Mouse (Mus musculus): ENCODE data around the gene Masp2. TPM values are rescaled to one million over a fixed set of nuclear protein-coding genes. Genes with fewer than 3 reads are reported as not detected.

Masp2 gene
- polyA plus RNA-seq, 1 experiment from 2014 or later, result not detected

DNA sequence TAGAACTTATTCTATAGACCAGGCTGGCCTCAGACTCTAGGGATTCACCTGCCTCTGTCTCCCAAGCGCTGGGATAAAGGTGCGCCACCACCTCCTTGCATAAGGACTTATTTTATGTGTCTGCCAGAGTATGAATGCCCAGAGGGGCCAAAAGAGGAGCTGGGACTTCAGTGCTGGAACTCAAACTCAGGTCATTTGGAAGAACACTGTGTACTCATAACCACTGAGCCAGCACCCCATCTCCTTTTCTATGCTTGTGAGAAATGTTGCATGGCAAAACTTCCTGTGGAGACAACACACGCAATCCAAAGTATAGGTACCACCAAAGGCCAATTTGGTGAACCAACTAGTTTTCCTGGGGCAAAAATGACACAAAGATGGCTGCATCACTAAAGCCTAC lies 5.6 kb upstream of the Masp2 start:
- Histone ChIP-seq H3K4me3 (ENCODE audit: low read depth, low read length) (no peak overlapping the region), H3K4me2 (replicated peaks; ENCODE audit: low read depth, low read length) (no peak overlapping the region), H3K9ac (replicated peaks; ENCODE audit: low read depth) (no peak overlapping the region), H3K27me3 (replicated peaks; ENCODE audit: insufficient read depth, low read length) (no peaks in the 10 kb centered on the region), H3K27ac (ENCODE audit: low read length) (no peak overlapping the region), H3K9me3 (ENCODE audit: low read length) (no peaks in the 10 kb centered on the region), H3K36me3 (ENCODE audit: insufficient read depth, low read length) (peaks cover 5% of the 10 kb centered on the region; the same call in 1 of the 2 replicates), H3K4me1 (ENCODE audit: insufficient read depth, low read depth, low read length) (peaks cover 3% of the 10 kb centered on the region; the same call in 1 of the 2 replicates)
- DNase-seq (ENCODE audit: low spot score) (no peak), ATAC-seq (no peak)
- WGBS, result 97% methylated on average over 3 of the region's 3 CpGs
- TF ChIP-seq CTCF (IDR thresholded peaks at IDR 0.05), result no peak
- no peak for TF ChIP-seq EP300 (IDR thresholded peaks at IDR 0.05)

GRCm38 (mm10) chr4:148598826-148599225 lies 3.5 kb upstream of the Masp2 start:
- Histone ChIP-seq H3K27ac (ENCODE audit: low read length) (no peak overlapping the region), H3K36me3 (ENCODE audit: insufficient read depth, low read length) (peaks cover 5% of the 10 kb centered on the region; the same call in 1 of the 2 replicates), H3K4me3 (ENCODE audit: low read depth, low read length) (no peak overlapping the region), H3K4me2 (replicated peaks; ENCODE audit: low read depth, low read length) (no peak overlapping the region), H3K4me1 (ENCODE audit: insufficient read depth, low read depth, low read length) (no peaks in the 10 kb centered on the region), H3K9me3 (ENCODE audit: low read length) (no peaks in the 10 kb centered on the region), H3K27me3 (replicated peaks; ENCODE audit: insufficient read depth, low read length) (no peaks in the 10 kb centered on the region), H3K9ac (replicated peaks; ENCODE audit: low read depth) (no peak overlapping the region)
- TF ChIP-seq EP300 (IDR thresholded peaks at IDR 0.05), result no peak
- no peak for TF ChIP-seq CTCF (IDR thresholded peaks at IDR 0.05)
- DNase-seq (ENCODE audit: low spot score), result no peak
- ATAC-seq, result no peak
- WGBS, result 94% methylated on average over 12 of the region's 12 CpGs

DNA sequence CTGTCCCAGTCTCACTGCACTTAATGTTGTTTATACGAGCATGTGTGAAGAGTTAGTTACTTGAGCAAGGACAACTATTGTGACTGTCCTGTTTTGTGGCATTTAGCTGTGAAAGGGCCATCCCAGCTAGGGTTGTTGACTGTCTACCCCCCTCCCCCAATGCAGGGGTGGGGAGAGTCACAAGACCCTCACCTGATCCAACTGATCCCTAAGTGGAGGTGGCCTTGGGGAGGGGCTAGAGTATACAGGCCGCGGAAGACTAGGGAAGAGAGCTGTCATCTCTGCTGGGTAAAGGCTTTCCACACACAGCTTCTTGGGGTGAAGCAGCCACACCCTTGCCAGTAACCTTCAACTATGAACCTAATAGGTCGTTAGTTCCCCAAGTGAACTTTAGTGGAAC lies 2.0 kb upstream of the Masp2 start:
- Histone ChIP-seq H3K9me3 (ENCODE audit: low read length) (no peaks in the 10 kb centered on the region), H3K27ac (ENCODE audit: low read length) (no peak overlapping the region), H3K4me3 (ENCODE audit: low read depth, low read length) (no peak overlapping the region), H3K4me2 (replicated peaks; ENCODE audit: low read depth, low read length) (no peak overlapping the region), H3K36me3 (ENCODE audit: insufficient read depth, low read length) (no peaks in the 10 kb centered on the region; the same call in 1 of the 2 replicates), H3K4me1 (ENCODE audit: insufficient read depth, low read depth, low read length) (no peaks in the 10 kb centered on the region), H3K27me3 (replicated peaks; ENCODE audit: insufficient read depth, low read length) (no peaks in the 10 kb centered on the region), H3K9ac (replicated peaks; ENCODE audit: low read depth) (no peak overlapping the region)
- 91% methylated on average over 4 of the region's 4 CpGs for WGBS
- no peak for DNase-seq (ENCODE audit: low spot score)
- no peak for ATAC-seq
- TF ChIP-seq EP300 (IDR thresholded peaks at IDR 0.05), result no peak
- TF ChIP-seq CTCF (IDR thresholded peaks at IDR 0.05), result no peak

DNA sequence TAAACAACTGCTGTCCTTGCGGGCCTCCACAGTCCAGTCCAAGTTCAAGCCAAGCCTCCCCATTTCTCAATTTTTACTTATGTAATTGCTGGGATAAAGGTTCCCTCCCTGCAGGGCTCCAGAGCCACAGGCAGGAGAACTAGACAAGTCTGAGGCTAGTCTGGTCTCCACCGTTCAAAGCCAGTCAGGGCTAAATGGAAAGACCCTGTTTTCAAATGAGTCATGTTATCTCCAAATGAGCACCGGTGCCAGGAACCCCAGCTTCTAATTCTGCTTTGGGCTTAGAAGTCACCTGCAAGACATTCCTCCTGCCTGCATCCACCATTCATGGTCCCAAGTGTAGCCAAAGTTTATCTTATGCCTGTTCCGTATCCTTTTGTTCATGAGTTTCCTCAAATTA lies 483 bp upstream of the Masp2 start:
- DNase-seq (ENCODE audit: low spot score) (no peak), ATAC-seq (no peak)
- Histone ChIP-seq H3K27ac (ENCODE audit: low read length) (no peak overlapping the region), H3K4me1 (ENCODE audit: insufficient read depth, low read depth, low read length) (no peaks in the 10 kb centered on the region), H3K36me3 (ENCODE audit: insufficient read depth, low read length) (no peaks in the 10 kb centered on the region), H3K9ac (replicated peaks; ENCODE audit: low read depth) (no peak overlapping the region), H3K9me3 (ENCODE audit: low read length) (no peaks in the 10 kb centered on the region), H3K27me3 (replicated peaks; ENCODE audit: insufficient read depth, low read length) (no peaks in the 10 kb centered on the region), H3K4me3 (ENCODE audit: low read depth, low read length) (no peak overlapping the region), H3K4me2 (replicated peaks; ENCODE audit: low read depth, low read length) (no peak overlapping the region)
- WGBS, result 67% methylated on average over 4 of the region's 4 CpGs
- TF ChIP-seq CTCF (IDR thresholded peaks at IDR 0.05), result no peak
- no peak for TF ChIP-seq EP300 (IDR thresholded peaks at IDR 0.05)

- H3K27ac ChIP-seq (ENCODE audit: low read length), result no peak overlapping the region
- H3K36me3 ChIP-seq (ENCODE audit: insufficient read depth, low read length), result no peaks in the 10 kb centered on the region
- TF ChIP-seq CTCF (IDR thresholded peaks at IDR 0.05) (no peak), EP300 (IDR thresholded peaks at IDR 0.05) (no peak)
- no peak overlapping the region for H3K4me2 ChIP-seq (replicated peaks; ENCODE audit: low read depth, low read length)
- H3K27me3 ChIP-seq (replicated peaks; ENCODE audit: insufficient read depth, low read length), result no peaks in the 10 kb centered on the region
- ATAC-seq, result no peak
- DNase-seq (ENCODE audit: low spot score), result no peak
- 65% methylated on average over 10 of the region's 10 CpGs for WGBS
- H3K4me1 ChIP-seq (ENCODE audit: insufficient read depth, low read depth, low read length), result no peaks in the 10 kb centered on the region
- H3K4me3 ChIP-seq (ENCODE audit: low read depth, low read length), result no peak overlapping the region
- H3K9me3 ChIP-seq (ENCODE audit: low read length), result no peaks in the 10 kb centered on the region
- H3K9ac ChIP-seq (replicated peaks; ENCODE audit: low read depth), result no peak overlapping the region
These were observed 1.2 kb downstream of the Masp2 start for GRCm38 (mm10) chr4:148603376-148604139.

- TF ChIP-seq EP300 (IDR thresholded peaks at IDR 0.05), result no peak
- TF ChIP-seq CTCF (IDR thresholded peaks at IDR 0.05), result no peak
- H3K4me1 ChIP-seq (ENCODE audit: insufficient read depth, low read depth, low read length), result no peaks in the 10 kb centered on the region
- no peaks in the 10 kb centered on the region for H3K27me3 ChIP-seq (replicated peaks; ENCODE audit: insufficient read depth, low read length)
- ATAC-seq (no peak), DNase-seq (ENCODE audit: low spot score) (no peak)
- H3K27ac ChIP-seq (ENCODE audit: low read length), result no peak overlapping the region
- H3K9ac ChIP-seq (replicated peaks; ENCODE audit: low read depth), result no peak overlapping the region
- WGBS, result 65% methylated on average over 7 of the region's 7 CpGs
- H3K36me3 ChIP-seq (ENCODE audit: insufficient read depth, low read length), result no peaks in the 10 kb centered on the region
- H3K9me3 ChIP-seq (ENCODE audit: low read length), result no peaks in the 10 kb centered on the region
- no peak overlapping the region for H3K4me2 ChIP-seq (replicated peaks; ENCODE audit: low read depth, low read length)
- no peak overlapping the region for H3K4me3 ChIP-seq (ENCODE audit: low read depth, low read length)
These were observed 1.8 kb downstream of the Masp2 start for GRCm38 (mm10) chr4:148604141-148604540.
